Mouse (Mus musculus): ENCODE measurements at regions not wholly inside any gene's neighbourhood (a gene's known extent, or its start where the extent isn't known, plus 50 kb on each side); places are given as distances from the start of the nearest gene placed in this dataset.

- H3K4me3 ChIP-seq (ENCODE audit: control insufficient read depth in 1 of 2, insufficient read depth in 1 of 2, low read depth in 2 of 2, low read length in 2 of 2): no peak overlapping the region
- no peaks in the 10 kb centered on the region for H3K36me3 ChIP-seq (ENCODE audit: control insufficient read depth in 1 of 2, insufficient read depth in 2 of 2, low read length in 2 of 2)
- H3K9me3 ChIP-seq (replicated peaks; ENCODE audit: insufficient read depth, low read length): no peaks in the 10 kb centered on the region
- no peak overlapping the region for H3K27ac ChIP-seq (ENCODE audit: control insufficient read depth, low read depth, low read length)
- TF ChIP-seq ETS1 (IDR thresholded peaks at IDR 0.05; ENCODE audit: low read depth, low read length) (no peak), EP300 (IDR thresholded peaks at IDR 0.05; ENCODE audit: low read depth in 1 of 2, low read length in 2 of 2) (no peak), MAX (IDR thresholded peaks at IDR 0.05; ENCODE audit: low read length) (no peak), GABPA (IDR thresholded peaks at IDR 0.05; ENCODE audit: low read depth, low read length) (no peak), UBTF (IDR thresholded peaks at IDR 0.05; ENCODE audit: borderline replicate concordance, insufficient read depth, low read depth, low read length) (no peak), USF1 (IDR thresholded peaks at IDR 0.05; ENCODE audit: low read depth, low read length) (no peak), MAZ (IDR thresholded peaks at IDR 0.05; ENCODE audit: low read depth, low read length) (no peak), NELFE (IDR thresholded peaks at IDR 0.05; ENCODE audit: low read depth, low read length) (no peak), CHD2 (IDR thresholded peaks at IDR 0.05; ENCODE audit: low read length) (no peak), TBP (IDR thresholded peaks at IDR 0.05; ENCODE audit: low read depth, low read length) (no peak)
- no peaks in the 10 kb centered on the region for H3K27me3 ChIP-seq (ENCODE audit: control insufficient read depth in 1 of 2, insufficient read depth in 2 of 2, low read length in 2 of 2)
- H3K79me2 ChIP-seq (ENCODE audit: control insufficient read depth, insufficient read depth, low read length, poor library complexity): no peaks in the 10 kb centered on the region
- H3K9ac ChIP-seq (ENCODE audit: control insufficient read depth, low read depth, low read length, poor library complexity, severe bottlenecking): no peak overlapping the region
- H3K4me1 ChIP-seq (ENCODE audit: control insufficient read depth in 1 of 2, insufficient read depth in 2 of 2, low read length in 2 of 2): no peaks in the 10 kb centered on the region
- no peak for DNase-seq (ENCODE audit: low read depth, low spot score)
Observed at GRCm38 (mm10) chr7:39864130-39864529, 346.6 kb downstream of the Zfp619 start.

GRCm38 (mm10) chr7:39864781-39865180, 347.2 kb downstream of the Zfp619 start:
- no peak overlapping the region for H3K9ac ChIP-seq (ENCODE audit: control insufficient read depth, low read depth, low read length, poor library complexity, severe bottlenecking)
- no peaks in the 10 kb centered on the region for H3K27me3 ChIP-seq (ENCODE audit: control insufficient read depth in 1 of 2, insufficient read depth in 2 of 2, low read length in 2 of 2)
- TF ChIP-seq ZNF384 (IDR thresholded peaks at IDR 0.05; ENCODE audit: low read depth, low read length) (no peak), CTCF (IDR thresholded peaks at IDR 0.05 in 2 of 3, conservative IDR thresholded peaks at IDR 0.05 in 1 of 3; ENCODE audit: control insufficient read depth in 1 of 3, insufficient read depth in 1 of 3, low read depth in 2 of 3, low read length in 3 of 3, poor library complexity in 1 of 3, severe bottlenecking in 1 of 3) (no peak), HCFC1 (IDR thresholded peaks at IDR 0.05; ENCODE audit: low read depth, low read length) (no peak), CHD1 (IDR thresholded peaks at IDR 0.05; ENCODE audit: low read depth, low read length) (no peak), EP300 (IDR thresholded peaks at IDR 0.05; ENCODE audit: low read depth in 1 of 2, low read length in 2 of 2) (no peak), MEF2A (IDR thresholded peaks at IDR 0.05; ENCODE audit: extremely low read depth, insufficient replicate concordance, low read depth, low read length, poor library complexity, severe bottlenecking) (no peak), GABPA (IDR thresholded peaks at IDR 0.05; ENCODE audit: low read depth, low read length) (no peak), MXI1 (IDR thresholded peaks at IDR 0.05; ENCODE audit: low read depth, low read length) (no peak), MAFK (IDR thresholded peaks at IDR 0.05; ENCODE audit: borderline replicate concordance, low read depth, low read length) (no peak), MYC (IDR thresholded peaks at IDR 0.05; ENCODE audit: low read depth, low read length) (no peak), TAL1 (IDR thresholded peaks at IDR 0.05; ENCODE audit: low read length) (no peak), ZMIZ1 (IDR thresholded peaks at IDR 0.05; ENCODE audit: low read depth, low read length) (no peak), POLR2AphosphoS5 (IDR thresholded peaks at IDR 0.05; ENCODE audit: borderline replicate concordance, low read depth, low read length) (no peak), POLR2AphosphoS2 (IDR thresholded peaks at IDR 0.05; ENCODE audit: low read length) (no peak), NRF1 (IDR thresholded peaks at IDR 0.05; ENCODE audit: insufficient read depth, low read depth, low read length, poor library complexity, severe bottlenecking) (no peak)
- DNase-seq (ENCODE audit: low read depth, low spot score): no peak
- H3K79me2 ChIP-seq (ENCODE audit: control insufficient read depth, insufficient read depth, low read length, poor library complexity): no peaks in the 10 kb centered on the region
- no peak overlapping the region for H3K27ac ChIP-seq (ENCODE audit: control insufficient read depth, low read depth, low read length)
- H3K4me1 ChIP-seq (ENCODE audit: control insufficient read depth in 1 of 2, insufficient read depth in 2 of 2, low read length in 2 of 2): no peaks in the 10 kb centered on the region
- no peaks in the 10 kb centered on the region for H3K9me3 ChIP-seq (replicated peaks; ENCODE audit: insufficient read depth, low read length)
- H3K4me3 ChIP-seq (ENCODE audit: control insufficient read depth in 1 of 2, insufficient read depth in 1 of 2, low read depth in 2 of 2, low read length in 2 of 2): no peak overlapping the region
- H3K36me3 ChIP-seq (ENCODE audit: control insufficient read depth in 1 of 2, insufficient read depth in 2 of 2, low read length in 2 of 2): no peaks in the 10 kb centered on the region

All from MEL (cell line).